Mouse (Mus musculus) splenic B cell, adult 2 months (primary cell): ENCODE measurements around the gene Tcf7l2.

Experiments used
- DNase-seq: peaks from one replicate; pipeline ENCODE4 v3.0.0-alpha.2; 2011; ENCODE audit warnings: low read depth, low spot score
- H3K27me3 ChIP-seq: 2 replicates; pipeline ENCODE4 v1.6.1; 2012; ENCODE audit warnings: mild to moderate bottlenecking, low read length, moderate library complexity, mixed read lengths; ENCODE audit not compliant: control insufficient read depth, poor library complexity, insufficient read depth, severe bottlenecking
- H3K36me3 ChIP-seq: 2 replicates; pipeline ENCODE4 v1.6.1; 2012; ENCODE audit warnings: mild to moderate bottlenecking, low read length, moderate library complexity, mixed read lengths; ENCODE audit not compliant: control insufficient read depth, poor library complexity, insufficient read depth, severe bottlenecking

Gene Tcf7l2

GRCm38 (mm10) chr19:55758158-55758557 is 16.5 kb downstream of the Tcf7l2 start:
- DNase-seq, result no peak
- H3K36me3 ChIP-seq, result no peaks in the 10 kb centered on the region

GRCm38 (mm10) chr19:55759006-55759405 is 17.4 kb downstream of the Tcf7l2 start:
- H3K36me3 ChIP-seq, result no peaks in the 10 kb centered on the region
- no peak for DNase-seq
- H3K27me3 ChIP-seq, result no peaks in the 10 kb centered on the region

More at GRCm38 (mm10) chr19:55758158-55758557, 16.5 kb downstream of the Tcf7l2 start:
- H3K27me3 ChIP-seq, result no peaks in the 10 kb centered on the region

- no peak for DNase-seq
- Histone ChIP-seq H3K27me3 (no peaks in the 10 kb centered on the region), H3K36me3 (no peaks in the 10 kb centered on the region)
Measured at GRCm38 (mm10) chr19:55761086-55761485, 19.5 kb downstream of the Tcf7l2 start.

GRCm38 (mm10) chr19:55762187-55762586 is 20.6 kb downstream of the Tcf7l2 start:
- DNase-seq, result no peak
- no peaks in the 10 kb centered on the region for H3K27me3 ChIP-seq
- no peaks in the 10 kb centered on the region for H3K36me3 ChIP-seq

- DNase-seq, result no peak
- no peaks in the 10 kb centered on the region for H3K36me3 ChIP-seq
- H3K27me3 ChIP-seq, result no peaks in the 10 kb centered on the region
Measured at GRCm38 (mm10) chr19:55765814-55766213, 24.2 kb downstream of the Tcf7l2 start.

GRCm38 (mm10) chr19:55767104-55767503 is 25.5 kb downstream of the Tcf7l2 start:
- H3K27me3 ChIP-seq, result no peaks in the 10 kb centered on the region
- DNase-seq, result no peak
- no peaks in the 10 kb centered on the region for H3K36me3 ChIP-seq

GRCm38 (mm10) chr19:55767579-55767978 is 26.0 kb downstream of the Tcf7l2 start:
- H3K27me3 ChIP-seq, result no peaks in the 10 kb centered on the region
- no peaks in the 10 kb centered on the region for H3K36me3 ChIP-seq
- no peak for DNase-seq

- DNase-seq, result peak; percentile 49
- H3K27me3 ChIP-seq, result no peaks in the 10 kb centered on the region
- no peaks in the 10 kb centered on the region for H3K36me3 ChIP-seq
Measured at GRCm38 (mm10) chr19:55768246-55768645, 26.6 kb downstream of the Tcf7l2 start.

GRCm38 (mm10) chr19:55768889-55769288 is 27.3 kb downstream of the Tcf7l2 start:
- Histone ChIP-seq H3K27me3 (no peaks in the 10 kb centered on the region), H3K36me3 (no peaks in the 10 kb centered on the region)
- DNase-seq, result peak; percentile 93

- no peaks in the 10 kb centered on the region for H3K27me3 ChIP-seq
- no peaks in the 10 kb centered on the region for H3K36me3 ChIP-seq
- no peak for DNase-seq
Measured at GRCm38 (mm10) chr19:55774334-55774733, 32.7 kb downstream of the Tcf7l2 start.

GRCm38 (mm10) chr19:55774824-55775223 is 33.2 kb downstream of the Tcf7l2 start:
- no peaks in the 10 kb centered on the region for H3K27me3 ChIP-seq
- no peaks in the 10 kb centered on the region for H3K36me3 ChIP-seq
- DNase-seq, result peak; percentile 47

GRCm38 (mm10) chr19:55779871-55780270 is 38.3 kb downstream of the Tcf7l2 start:
- Histone ChIP-seq H3K36me3 (no peaks in the 10 kb centered on the region), H3K27me3 (no peaks in the 10 kb centered on the region)
- no peak for DNase-seq

GRCm38 (mm10) chr19:55781087-55781486 is 39.5 kb downstream of the Tcf7l2 start:
- no peak for DNase-seq
- Histone ChIP-seq H3K27me3 (no peaks in the 10 kb centered on the region), H3K36me3 (no peaks in the 10 kb centered on the region)

GRCm38 (mm10) chr19:55781681-55782080 is 40.1 kb downstream of the Tcf7l2 start:
- Histone ChIP-seq H3K27me3 (no peaks in the 10 kb centered on the region), H3K36me3 (no peaks in the 10 kb centered on the region)
- DNase-seq, result no peak

- H3K36me3 ChIP-seq, result no peaks in the 10 kb centered on the region
- no peak for DNase-seq
- H3K27me3 ChIP-seq, result no peaks in the 10 kb centered on the region
Measured at GRCm38 (mm10) chr19:55784796-55785418, 43.3 kb downstream of the Tcf7l2 start.

GRCm38 (mm10) chr19:55787420-55787819 is 45.8 kb downstream of the Tcf7l2 start:
- no peak for DNase-seq

More at GRCm38 (mm10) chr19:55787420-55787819, 45.8 kb downstream of the Tcf7l2 start:
- Histone ChIP-seq H3K27me3 (no peaks in the 10 kb centered on the region), H3K36me3 (no peaks in the 10 kb centered on the region)
